Mouse (Mus musculus) layer of hippocampus, postnatal 10 days (tissue): ENCODE results near the gene Scaf8. TPM values are rescaled to one million over a fixed set of nuclear protein-coding genes. Genes with fewer than 3 reads are reported as not detected.
"Not testable (repeated sequence)": the region's sequence is repeated elsewhere in the genome, so short reads cannot be mapped to it uniquely, and the experiment has no call there.

Source experiments
- DNase-seq, 2 experiments: peaks; one replicate each; pipeline ENCODE4 v3.0.0; 2021; ENCODE audit warnings: low spot score in 2 of 2
- total RNA-seq, 2 experiments: library from RNA; stranded (reverse); gene quantifications; 2 replicates each; pipeline ENCODE4 v1.2.3; 2021

The Scaf8 gene
- total RNA-seq, 2 experiments from 2014 or later, result 58.0 to 60.2 TPM

- DNase-seq, result no peak
Measured at GRCm38 (mm10) chr17:3114358-3114719, 433 bp upstream of the Scaf8 start.

- DNase-seq, result peak; percentile 71 to 75
Measured at GRCm38 (mm10) chr17:3115380-3115974, 705 bp downstream of the Scaf8 start.

- DNase-seq, result not testable (repeated sequence)
Measured at GRCm38 (mm10) chr17:3120949-3121348, 6.2 kb downstream of the Scaf8 start.

GRCm38 (mm10) chr17:3123581-3123980, 8.8 kb downstream of the Scaf8 start:
- DNase-seq, result not testable (repeated sequence)

GRCm38 (mm10) chr17:3128716-3129115, 13.9 kb downstream of the Scaf8 start:
- DNase-seq, result no peak

- no peak for DNase-seq
Measured at GRCm38 (mm10) chr17:3129791-3130190, 15.0 kb downstream of the Scaf8 start.

- no peak for DNase-seq
Measured at GRCm38 (mm10) chr17:3135346-3135745, 20.6 kb downstream of the Scaf8 start.

- no peak for DNase-seq
Measured at GRCm38 (mm10) chr17:3136127-3136526, 21.4 kb downstream of the Scaf8 start.

- no peak for DNase-seq
Measured at GRCm38 (mm10) chr17:3138387-3138786, 23.6 kb downstream of the Scaf8 start.

- DNase-seq, result no peak
Measured at GRCm38 (mm10) chr17:3140100-3140499, 25.3 kb downstream of the Scaf8 start.

GRCm38 (mm10) chr17:3148853-3149252, 34.1 kb downstream of the Scaf8 start:
- DNase-seq, result no peak

- no peak for DNase-seq
Measured at GRCm38 (mm10) chr17:3149541-3149940, 34.8 kb downstream of the Scaf8 start.

GRCm38 (mm10) chr17:3150701-3151100, 35.9 kb downstream of the Scaf8 start:
- DNase-seq, result not testable (repeated sequence)

GRCm38 (mm10) chr17:3151181-3151580, 36.4 kb downstream of the Scaf8 start:
- DNase-seq, result no peak

GRCm38 (mm10) chr17:3156176-3156575, 41.4 kb downstream of the Scaf8 start:
- not testable (repeated sequence) for DNase-seq

GRCm38 (mm10) chr17:3157016-3157415, 42.2 kb downstream of the Scaf8 start:
- DNase-seq, result no peak

- no peak for DNase-seq
Measured at GRCm38 (mm10) chr17:3162905-3163304, 48.1 kb downstream of the Scaf8 start.

GRCm38 (mm10) chr17:3180425-3180945, 65.7 kb downstream of the Scaf8 start:
- not testable (repeated sequence) for DNase-seq

GRCm38 (mm10) chr17:3195483-3195882, 80.7 kb downstream of the Scaf8 start:
- not testable (repeated sequence) for DNase-seq

GRCm38 (mm10) chr17:3200328-3200727, 85.6 kb downstream of the Scaf8 start:
- DNase-seq, result no peak

- DNase-seq, result no peak
Measured at GRCm38 (mm10) chr17:3203916-3204315, 89.1 kb downstream of the Scaf8 start.

GRCm38 (mm10) chr17:3204826-3205405, 90.1 kb downstream of the Scaf8 start:
- no peak for DNase-seq
